Mouse (Mus musculus) heart, postnatal 25 days (tissue): ENCODE data around the gene Nol3. TPM values are rescaled to one million over a fixed set of nuclear protein-coding genes. Genes with fewer than 3 reads are reported as not detected.
"Not testable (repeated sequence)": the region's sequence is repeated elsewhere in the genome, so short reads cannot be mapped to it uniquely, and the experiment has no call there.

Source experiments
- DNase-seq: peaks from one replicate; pipeline ENCODE4 v3.0.0; 2022; ENCODE audit warnings: low spot score
- intact Hi-C: fragments of 180-260 bp; cut with DNase I; formaldehyde crosslinking; loops from one replicate; pipeline ENCODE4 v1.15.1; 2025
- total RNA-seq, 2 experiments: library from RNA; stranded (reverse); gene quantifications; 2 replicates each; pipeline ENCODE4 v1.2.3; 2021

Gene Nol3
- 10 to 100 TPM; 17.2 to 20.1 TPM for total RNA-seq

DNA sequence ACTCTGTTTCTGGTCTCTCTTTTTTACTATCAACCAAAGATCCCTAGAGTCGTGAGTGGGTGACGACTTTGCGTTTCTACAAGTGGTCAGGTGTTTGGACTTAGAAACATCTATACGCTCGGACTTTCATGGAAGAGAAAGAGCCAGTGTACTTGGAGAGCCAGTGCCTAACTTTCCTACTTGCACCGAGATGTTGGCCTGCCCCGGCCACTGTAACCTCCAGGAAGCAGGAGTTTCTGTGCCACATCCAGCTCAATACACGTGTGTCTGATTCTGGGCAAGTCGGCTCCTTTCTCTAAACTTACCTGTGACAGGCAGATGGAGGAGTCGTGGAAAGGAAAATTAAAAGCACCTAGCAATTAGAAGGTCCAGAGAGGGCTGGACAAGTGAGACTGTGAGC, at the start of gene Nol3:
Gene Nol3 (plus strand): TSS at position 301 of the 400 bp plus-strand sequence.
- DNase-seq: no peak
- intact Hi-C loops: no loop called here

DNA sequence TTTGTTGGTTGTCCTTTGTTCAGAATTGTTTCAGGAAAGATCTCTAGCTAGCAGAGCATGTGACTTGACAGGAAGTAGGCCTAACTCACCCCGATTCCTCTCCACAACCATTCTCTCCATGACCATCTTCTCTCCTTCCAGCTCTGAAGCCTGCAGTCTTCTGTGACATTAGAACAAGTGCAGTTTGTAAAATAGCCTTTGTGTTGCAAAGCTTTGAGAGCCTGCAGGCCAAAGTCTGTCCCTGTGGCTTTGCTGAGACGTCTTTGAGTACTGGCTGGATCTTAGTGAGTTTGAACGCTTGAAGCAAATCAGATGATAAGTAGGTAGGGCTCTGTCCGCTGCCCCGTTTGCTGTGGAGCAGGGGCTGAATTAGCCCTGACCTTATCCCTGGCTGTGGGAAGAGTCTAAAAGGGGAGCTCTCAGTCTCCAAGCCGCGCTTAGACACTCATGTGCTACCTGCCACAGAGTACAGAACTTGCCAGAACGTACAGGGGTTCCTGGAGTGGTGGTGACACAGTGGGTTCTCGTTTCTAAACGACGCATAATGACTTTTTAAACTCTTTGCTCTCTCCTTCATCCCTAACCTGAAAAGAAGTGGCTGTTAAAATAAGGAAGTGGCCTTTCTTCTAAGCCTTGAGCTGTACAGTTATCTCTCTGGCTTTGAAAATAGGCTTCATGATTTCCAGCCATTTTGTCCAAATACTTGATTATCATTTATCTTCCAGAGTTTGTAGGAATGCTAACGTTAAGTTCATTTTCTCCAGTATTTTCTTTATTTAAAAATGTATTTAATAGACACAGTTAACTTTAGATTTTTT, 44.2 kb upstream of the Nol3 start:
- intact Hi-C loops: no loop called here
- no peak for DNase-seq

DNA sequence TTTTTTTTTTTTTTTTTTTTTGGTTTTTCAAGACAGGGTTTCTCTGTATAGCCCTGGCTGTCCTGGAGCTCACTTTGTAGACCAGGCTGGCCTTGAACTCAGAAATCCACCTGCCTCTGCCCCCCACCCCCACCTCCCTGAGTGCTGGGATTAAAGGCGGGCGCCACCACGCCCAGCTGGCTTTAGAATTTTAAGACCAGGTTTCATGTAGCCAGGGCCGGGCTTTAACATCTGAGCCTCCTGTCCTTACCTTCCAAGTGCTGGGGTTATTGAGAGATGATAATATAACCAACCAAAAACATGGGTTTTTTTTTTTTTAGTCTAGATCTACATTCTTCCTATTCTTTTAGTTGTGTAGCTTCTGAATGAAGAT, 43.6 kb upstream of the Nol3 start:
- intact Hi-C loops, DNase-seq: not testable (repeated sequence)

DNA sequence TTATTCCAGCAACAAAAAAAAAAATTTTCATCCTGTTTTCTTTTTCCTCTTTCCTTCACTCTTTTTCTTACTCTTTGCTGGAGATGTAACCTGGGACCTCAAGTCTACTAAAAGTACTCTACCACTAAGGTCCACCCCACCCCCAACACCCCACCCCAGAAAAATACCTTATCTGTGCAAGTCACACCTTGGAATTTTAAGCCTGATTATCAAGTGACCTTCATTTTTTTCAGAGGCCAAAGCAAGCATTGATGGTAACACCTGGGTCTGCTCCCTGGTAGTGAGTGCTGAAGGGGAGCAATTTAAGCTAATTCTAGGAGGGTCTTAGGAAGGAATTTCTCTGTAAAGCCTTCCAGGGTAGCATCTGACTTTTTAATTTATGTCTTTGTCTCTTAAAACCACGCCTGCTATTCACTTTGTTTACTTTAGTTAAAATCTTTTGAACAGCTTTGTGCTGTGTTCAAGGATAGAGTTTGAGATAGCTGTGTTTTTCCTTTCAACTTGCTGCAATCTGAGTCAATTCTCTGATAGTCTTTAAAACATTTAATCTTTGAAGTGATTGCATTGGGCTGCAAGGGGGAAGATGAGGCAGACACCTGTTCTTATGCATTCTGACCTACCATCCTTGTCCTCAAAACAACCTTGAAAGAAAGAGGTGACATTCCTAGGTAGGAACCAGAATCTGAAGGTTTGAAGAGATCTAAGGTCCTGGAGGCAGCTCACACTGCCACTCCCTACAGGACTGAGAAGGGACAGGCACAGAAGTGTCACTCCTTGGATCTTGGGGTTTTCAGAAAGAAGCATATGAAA, 42.6 kb upstream of the Nol3 start:
- intact Hi-C loops: no loop called here

DNA sequence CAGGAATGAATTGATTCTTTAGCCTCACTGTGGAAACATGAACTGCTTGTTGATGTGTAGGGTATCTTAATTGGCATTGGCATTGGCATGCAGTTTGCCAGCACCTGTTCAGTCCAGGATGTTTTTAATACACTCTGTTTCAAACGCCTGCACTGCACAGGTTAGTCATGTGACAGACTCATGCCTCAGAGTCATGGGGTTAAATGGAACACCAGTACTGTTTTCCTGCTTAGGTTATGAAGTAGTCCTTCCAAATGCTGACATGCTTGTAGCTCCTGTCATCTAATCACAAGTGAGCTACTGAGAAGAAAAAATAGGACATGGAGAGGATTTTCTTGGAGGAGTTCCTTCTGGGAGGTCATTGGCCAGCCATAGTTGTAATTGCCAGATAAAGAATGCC, 40.7 kb upstream of the Nol3 start:
- DNase-seq: no peak
- intact Hi-C loops: no loop called here

More for the DNA sequence above, 42.6 kb upstream of the Nol3 start:
- no peak for DNase-seq

DNA sequence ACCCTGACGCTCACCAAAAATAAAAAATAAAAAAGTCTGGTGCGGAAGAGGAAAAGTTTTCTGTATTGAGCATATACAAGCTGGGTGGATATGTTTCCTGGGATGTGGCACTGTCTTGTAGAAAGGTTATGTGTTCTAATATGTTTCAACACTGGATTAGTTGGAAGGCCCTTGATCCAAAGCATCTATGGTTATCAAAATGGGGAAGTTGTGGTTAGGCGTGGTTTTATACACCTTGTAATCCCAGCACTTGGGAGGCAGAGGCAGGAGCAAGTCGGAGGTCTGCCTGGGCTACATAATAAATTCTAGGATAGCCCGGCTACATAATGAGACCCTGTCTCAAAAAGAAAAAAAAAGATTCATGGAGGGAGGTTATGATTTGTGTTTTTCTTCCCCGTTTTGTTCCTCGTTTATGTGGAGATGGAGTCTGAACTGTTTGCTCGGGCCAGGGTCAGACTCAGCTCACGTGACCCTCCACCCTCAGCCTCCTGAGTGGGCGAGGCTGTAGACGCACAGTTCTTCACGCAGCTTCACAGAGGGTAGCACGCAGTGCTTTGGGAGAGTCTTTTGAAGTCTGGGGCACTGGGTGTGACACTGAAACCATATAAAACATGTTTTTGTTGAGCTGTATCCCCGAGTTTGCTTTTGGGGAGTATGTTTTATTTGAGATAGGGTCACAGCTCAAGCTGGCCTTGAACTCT, 38.3 kb upstream of the Nol3 start:
- DNase-seq: no peak
- intact Hi-C loops: no loop called here

DNA sequence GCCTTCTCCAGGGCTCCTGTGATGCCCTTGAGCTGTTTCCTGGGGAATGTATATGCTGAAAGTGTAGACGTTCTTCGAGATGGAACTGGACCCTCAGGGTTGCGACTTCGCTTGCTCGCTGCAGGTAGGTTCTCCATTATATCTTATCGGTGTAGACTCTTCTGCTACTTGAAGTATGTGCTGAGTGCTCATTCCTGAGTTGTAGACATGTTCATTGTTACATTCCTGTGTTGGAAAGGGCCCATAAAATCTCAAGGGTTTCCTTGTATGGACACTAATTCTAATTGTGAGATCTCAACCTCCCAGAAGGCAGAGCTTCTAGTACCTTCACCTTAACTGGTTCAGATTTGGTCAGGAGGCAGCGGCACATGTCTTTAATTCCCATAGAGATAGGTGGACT, 34.9 kb upstream of the Nol3 start:
- DNase-seq: no peak
- intact Hi-C loops: no loop called here

DNA sequence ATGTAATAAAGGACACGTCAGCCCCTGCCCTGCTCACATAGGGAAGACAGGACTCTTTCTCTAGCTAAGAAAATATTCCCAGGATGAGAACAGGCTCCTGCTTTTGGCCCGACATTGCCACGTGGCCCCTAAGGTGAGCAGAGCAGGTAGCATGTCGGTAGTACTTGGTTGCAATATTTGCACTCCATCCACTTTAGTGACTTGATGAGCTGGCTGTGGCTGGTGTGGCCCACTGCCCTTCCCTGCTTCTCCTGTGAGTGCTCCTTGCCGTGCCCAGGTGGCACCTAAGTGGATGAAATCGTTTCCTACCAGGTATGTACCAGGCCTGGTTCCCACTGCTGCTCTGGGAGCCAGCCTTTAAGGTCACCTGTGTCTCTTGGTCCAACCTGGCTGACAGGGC, 24.0 kb upstream of the Nol3 start:
- intact Hi-C loops: loop anchor here (5.0 kb wide), 1 partner anchor 40 kb away; no protein-coding TSS in a partner anchor
- DNase-seq: no peak

DNA sequence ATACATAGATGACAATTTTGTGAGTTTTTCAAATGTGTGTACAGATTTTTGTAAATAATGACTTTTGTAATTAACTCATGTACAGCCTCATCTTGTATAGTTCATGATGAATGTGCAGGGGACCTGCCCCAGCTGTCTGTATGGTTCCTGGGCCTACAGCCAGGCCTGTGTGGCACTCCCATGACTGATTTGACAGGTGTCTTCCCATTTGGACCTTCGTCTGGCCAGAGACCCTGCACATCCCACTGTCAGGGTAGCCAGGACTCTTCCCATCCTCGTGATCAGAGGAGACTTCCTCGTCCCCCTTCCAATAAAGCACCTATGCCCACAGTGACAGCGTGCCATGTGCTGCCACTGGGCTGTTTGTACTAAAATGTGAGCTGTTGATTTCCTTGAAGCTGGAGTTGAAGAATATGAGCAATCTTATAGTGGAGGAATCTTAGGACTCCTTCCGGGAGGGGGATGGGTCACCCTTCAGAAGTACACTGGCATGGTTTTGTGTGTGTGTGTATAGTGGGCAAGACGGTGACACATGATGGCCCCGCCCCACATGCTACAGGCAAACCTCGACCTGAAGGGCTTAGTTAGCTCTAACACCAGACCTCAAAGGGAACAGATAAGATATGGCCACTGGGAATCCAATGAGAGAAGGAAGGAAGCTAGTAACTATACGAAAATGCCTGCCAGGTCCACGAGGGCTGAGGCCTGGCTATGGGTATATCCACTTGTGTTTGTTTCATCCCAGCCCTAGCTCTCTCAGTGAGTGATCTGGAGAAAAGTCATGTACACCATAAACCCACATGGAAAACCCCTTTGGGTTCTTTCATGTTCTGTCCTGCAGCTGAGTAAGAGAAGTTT, 23.0 kb upstream of the Nol3 start:
- DNase-seq: no peak
- intact Hi-C loops: loop anchor here (5.0 kb wide), 1 partner anchor 39 kb away; no protein-coding TSS in a partner anchor

DNA sequence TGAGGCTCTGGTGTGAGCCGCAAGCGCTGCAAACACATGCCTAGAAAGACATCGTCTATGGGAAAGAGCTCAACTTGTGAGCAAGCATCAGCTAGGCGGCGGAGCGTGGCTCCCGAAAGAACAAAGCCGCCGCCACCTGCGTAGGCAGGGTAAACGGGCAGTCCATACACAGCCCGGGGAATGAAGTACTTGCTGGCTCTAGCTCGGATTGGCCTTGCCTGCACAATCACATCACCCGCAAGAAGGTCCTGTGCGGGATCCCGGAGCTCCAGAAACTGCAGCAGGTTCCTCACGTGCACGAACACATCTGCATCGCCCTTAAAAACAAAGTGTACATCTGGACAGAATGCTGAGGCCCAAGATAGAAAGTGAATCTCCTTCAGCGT, 22.2 kb upstream of the Nol3 start:
- no peak for DNase-seq
- intact Hi-C loops: loop anchor here (5.0 kb wide), 1 partner anchor 39 kb away; no protein-coding TSS in a partner anchor

DNA sequence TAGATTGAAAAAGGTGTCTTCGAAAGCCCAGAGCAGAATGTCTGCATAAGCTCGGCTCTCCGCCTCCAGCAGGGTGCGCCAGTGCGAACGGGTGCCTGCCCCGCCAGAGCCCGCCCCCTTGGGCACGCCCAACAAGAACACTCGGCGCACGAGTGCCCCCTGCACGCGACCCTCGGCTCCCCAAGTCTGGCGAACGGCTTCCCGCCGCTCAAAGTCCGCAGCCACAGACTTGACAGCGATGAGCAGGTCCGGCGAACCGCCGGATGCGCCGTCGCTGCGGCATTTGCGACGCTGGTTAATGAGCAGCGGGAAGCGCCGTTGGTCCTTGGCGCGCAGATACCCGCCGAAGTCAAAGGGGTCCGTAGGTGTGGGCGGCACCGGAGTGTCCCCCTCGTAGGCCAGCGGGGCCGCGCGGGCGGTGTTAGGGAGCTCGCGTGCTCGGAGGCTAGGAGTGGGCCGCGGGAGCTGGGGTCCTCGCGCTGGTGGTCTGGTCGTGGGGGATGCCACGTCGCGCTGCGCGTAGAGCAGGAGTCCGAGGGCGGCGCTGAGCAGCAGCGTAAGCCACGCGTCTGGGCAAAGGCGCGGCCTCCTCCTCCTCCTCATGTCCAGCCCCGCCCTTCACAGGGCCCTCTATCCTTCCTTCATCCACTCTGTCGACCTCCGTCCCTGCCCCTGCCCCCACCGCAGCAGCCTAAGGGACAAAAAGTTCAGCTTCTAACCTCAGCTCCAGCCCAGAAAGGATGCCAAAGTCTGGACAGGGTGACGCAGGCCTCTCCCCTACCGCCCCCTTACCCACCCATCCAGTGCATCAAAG, 21.6 kb upstream of the Nol3 start:
- intact Hi-C loops: loop anchor here (5.0 kb wide), 1 partner anchor 38 kb away; no protein-coding TSS in a partner anchor
- DNase-seq: peak; percentile 73

DNA sequence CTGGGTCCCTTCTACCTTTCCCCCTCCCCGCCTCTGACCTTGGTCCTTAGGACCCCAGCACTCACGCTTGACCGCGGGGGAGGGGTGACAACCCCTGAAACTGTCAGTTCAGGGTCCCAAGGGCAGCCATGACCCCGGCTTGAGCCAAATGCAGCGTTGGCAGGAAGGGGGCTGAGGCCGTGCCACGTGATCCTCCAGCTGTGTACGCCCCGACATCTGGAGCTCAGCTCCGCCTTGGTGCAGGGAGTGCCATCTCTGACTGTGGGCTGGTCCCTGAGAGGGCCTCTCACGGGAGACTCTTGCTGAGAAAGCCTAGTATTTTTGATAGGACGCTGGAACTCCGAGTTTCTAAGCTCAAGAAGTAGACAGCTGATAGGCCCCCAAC, 21.0 kb upstream of the Nol3 start, which contains the start of gene B3gnt9:
Gene B3gnt9 (minus strand): TSS at position 188 of the 385 bp plus-strand sequence.
- intact Hi-C loops: loop anchor here (5.0 kb wide), 1 partner anchor 37 kb away; no protein-coding TSS in a partner anchor

DNA sequence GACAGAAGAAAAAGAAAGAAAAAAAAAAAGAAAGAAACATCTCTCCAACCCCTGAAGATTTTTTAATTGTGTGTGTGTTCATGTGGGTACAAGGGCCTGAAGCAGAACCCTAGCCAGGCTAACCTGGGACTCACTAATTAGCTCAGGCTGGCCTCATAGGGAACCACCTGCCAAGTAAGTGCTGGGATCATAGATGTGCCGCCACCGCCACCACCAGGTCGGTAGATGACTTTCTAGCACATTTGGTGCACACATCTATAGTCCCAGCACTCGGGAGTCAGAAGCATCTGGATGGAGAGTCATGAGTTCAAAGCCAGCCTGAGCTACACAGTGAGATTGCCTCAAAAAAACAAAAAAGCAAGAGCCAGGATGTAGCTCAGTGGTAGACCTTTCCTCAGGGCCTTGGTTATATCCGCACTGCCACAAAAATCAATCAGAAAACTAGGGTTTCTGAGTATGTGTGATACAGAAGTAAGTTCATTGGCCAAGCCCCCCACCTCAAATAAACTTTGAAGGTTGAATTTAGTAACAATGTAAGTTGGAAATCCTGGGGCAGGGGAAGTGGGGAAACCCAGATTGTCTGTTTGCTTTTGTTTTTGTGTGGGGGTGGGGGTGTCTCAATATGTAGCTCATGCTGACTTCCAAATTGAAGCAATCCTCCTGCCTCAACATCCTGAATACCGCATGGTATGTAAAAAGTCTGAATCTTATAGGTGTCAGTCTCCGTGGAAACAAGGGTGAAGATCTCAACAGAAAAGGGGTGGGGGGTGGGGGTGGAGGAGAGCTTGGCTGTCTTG, 18.4 kb upstream of the Nol3 start:
- intact Hi-C loops: no loop called here
- DNase-seq: no peak

More for the DNA sequence above, 21.0 kb upstream of the Nol3 start, which contains the start of gene B3gnt9:
- DNase-seq: peak; percentile 81

DNA sequence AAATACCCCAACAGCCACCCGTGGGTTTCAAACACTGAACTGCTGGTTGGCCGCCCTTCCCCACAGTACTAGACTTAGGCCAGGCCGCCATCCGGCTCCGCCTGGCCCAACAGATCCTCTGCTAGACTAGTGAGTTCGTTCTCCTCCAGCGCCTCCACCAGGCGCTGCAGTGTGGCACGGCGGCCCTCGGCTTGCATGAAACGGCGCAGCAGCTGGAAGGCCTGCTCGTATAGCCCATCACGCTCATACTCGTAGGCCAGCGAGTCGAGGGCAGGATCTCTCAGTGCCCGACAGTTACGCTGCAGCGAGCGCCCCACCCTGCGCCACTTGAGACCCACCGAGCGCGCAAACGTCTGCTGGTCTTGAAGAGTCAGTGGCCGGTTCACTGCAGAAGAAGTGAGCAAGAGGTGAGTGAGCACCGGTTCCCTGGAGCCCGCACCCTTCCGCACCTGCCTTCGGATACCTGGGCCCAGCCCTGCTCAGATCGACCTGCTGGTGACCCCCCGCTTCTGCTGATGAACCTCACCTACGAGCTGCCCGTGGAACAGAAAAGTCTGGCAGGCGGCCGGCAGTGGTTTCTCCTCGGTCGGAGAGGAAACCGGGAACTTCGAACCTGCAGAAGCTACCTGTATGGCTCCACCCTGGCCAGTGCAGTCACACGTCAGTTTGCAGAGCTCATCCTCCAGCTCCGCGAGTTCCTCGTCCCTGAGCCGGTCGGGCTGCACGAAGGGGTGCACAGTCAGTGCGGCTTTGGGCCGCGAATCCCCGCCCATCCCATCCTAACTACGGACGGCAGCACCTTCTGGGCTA, 16.8 kb upstream of the Nol3 start:
- intact Hi-C loops: no loop called here
- no peak for DNase-seq

DNA sequence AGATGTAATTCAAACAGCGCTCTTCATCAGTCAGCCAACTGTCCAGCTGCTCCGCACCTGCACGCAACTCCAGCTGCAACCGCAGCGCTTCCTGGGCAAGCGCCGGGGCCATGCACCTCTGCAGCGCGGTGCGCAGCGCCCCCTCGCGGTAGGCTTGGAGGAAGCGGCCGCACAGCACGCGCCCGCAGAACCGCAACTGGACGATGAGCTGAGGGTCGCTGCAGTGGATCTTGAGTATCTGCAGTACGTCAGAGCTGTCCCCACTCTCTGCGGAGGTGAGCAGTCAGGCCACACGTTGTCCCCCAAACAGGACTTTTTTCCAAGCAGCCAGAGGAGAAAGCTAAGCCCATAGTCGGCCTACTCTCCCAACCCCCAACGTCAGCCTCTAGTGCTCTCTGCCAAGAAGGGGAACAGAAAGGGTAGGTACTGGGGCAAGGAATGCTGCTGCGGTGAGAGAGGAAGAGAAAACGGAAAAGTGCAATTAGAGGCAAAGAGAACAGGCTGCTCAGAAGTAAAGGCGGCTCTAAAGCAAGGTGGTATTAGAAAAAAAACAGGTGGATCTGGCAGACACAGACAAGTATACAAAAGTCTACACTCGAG, 16.1 kb upstream of the Nol3 start:
- intact Hi-C loops: loop anchor here (10.0 kb wide), 1 partner anchor 605 kb away; no protein-coding TSS in a partner anchor
- DNase-seq: no peak

DNA sequence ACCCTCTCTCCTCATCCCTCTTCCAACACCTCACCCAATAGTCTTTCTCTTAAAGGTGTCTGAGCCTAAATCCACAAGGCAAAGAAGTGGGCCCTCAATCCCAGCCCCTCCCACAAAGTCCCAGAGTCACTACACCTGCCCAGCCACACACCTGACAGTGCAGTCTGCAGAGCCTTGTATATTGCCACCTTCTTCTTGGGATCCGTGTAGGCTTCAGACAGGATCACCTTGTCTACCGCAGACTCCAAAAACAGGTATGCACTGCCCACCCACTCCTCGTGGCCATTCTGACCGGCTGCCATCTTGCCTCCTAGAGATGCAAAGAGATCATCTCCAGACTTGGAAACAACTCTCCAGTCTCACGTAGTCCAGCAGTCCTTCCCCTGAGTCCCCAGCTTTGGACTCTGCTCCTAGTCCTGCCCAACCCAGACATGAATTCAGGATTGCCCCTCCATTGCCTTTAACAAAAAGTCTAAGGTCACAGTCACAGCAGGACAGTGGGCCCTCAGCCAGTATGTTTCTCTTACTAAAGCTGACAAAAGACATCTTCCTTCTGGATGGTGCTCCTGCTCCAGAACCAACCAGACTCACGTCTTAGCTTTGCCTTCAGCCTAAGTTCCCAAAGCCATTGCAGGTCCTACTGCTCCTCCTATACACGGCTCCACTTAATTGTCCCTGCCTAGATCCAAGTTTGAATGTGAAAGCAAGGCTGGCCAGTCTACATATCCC, 15.4 kb upstream of the Nol3 start:
- no peak for DNase-seq
- intact Hi-C loops: loop anchor here (10.0 kb wide), 1 partner anchor 606 kb away; no protein-coding TSS in a partner anchor
